Mouse (Mus musculus): ENCODE measurements around the gene BC030870.

BC030870 gene

DNA sequence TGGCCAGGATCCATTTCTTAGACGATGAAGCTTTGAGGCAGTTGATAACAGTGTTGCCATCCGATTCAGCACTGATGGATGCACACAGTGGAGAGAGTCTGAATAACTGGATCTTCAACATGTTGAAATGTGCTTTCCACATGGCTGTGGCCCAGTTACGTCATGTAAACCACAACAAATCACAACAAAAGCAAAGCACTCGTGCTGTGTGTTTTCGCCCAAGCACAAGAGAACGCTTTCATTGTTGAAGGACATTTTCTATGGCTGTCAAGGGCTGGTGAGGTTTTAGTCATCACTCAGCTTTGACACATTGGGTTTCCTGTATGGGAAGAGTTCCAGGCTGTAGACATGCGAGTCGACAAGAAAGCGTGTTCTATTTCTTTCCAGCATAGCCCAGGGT, 48.6 kb downstream of the BC030870 start:
- no peak for DNase-seq (ENCODE audit: low read depth, low spot score)

DNA sequence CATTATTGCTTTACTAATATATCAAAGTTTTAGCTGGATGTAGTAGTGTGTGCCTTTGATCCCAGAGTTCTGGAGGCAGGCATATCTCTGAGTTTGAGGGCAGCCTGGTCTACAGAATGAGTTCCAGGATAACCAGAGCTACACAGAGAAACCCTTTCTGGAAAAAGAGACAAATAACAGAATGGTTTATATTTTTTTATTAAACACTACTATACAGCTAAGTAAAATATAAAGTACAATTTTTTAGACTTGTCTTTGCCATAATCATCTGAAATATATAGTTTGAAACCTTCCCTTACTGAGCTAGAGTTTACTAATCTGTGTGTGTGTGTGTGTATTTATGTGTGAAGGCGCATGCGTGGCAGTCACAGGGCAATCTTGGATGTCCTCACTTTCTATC, 54.6 kb downstream of the BC030870 start, which contains the start of gene Gm10663:
TSS of gene Gm10663 (plus strand) at position 301 of the 400 bp plus-strand sequence.
- DNase-seq (ENCODE audit: low read depth, low spot score): no peak

DNA sequence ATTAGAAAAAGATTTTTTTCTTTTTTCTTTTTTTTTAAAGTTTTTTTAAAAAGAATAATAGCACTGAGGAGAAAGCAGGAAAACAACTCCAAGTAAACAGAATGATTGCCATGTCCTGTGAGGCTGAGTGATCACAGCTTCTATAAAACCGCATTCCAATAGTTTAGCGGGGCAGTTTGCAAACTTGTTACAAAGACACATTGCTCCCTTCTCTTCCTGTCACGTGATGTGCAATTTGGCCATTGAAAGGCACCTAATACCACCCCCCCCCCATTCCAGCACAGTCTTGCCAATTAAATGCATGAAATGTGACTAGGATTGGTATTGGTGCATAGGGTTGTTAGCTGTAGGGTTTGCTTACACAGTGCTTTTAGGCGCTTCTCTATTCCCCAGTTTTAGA, 58.4 kb downstream of the BC030870 start:
- no peak for DNase-seq (ENCODE audit: low read depth, low spot score)

- DNase-seq (ENCODE audit: low read depth, low spot score): no peak
These were observed 60.9 kb downstream of the BC030870 start for GRCm38 (mm10) chr8:65068473-65068819.

GRCm38 (mm10) chr8:65067694-65068472, 61.5 kb downstream of the BC030870 start:
- no peak for DNase-seq (ENCODE audit: low read depth, low spot score)

- no peak for DNase-seq (ENCODE audit: low read depth, low spot score)
These were observed 62.3 kb downstream of the BC030870 start for GRCm38 (mm10) chr8:65067031-65067430.

DNA sequence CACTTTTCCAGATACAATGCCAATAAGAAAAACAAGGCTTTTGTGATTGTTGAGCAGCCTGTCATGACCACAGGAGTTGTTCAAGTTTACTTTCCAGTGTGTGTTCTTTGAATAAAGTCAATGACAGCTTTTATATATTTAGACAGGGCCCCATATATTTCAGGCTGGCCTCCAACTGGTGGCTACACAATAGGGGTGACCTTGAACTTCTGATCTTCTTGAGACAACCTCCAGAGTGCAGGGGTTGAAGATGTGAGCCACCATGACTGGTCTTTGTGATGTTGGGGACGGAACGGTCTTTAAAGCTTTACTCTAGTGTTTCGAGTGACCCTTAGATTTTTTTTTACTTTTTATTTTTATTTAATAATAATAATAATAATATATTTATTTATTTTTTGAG, 63.7 kb downstream of the BC030870 start:
- DNase-seq (ENCODE audit: low read depth, low spot score): no peak

DNA sequence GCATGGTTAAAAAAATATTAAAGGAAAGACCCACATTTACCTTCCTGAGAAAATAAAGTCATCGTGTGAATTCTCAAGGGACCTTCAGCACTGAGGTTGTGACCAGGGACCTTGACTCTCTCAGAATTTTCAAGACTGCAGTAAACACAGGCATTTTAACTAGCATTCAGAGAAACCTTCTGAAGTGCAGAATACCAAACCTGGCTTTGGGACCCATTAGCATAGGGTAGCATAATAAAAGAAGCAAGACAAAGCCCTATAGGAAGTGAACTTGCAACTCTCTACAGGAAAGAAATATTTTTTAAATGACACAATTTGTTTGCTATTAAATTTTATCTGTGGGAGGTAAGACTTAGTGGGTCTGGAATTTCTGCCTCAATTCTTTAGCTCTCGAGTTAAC, 65.3 kb downstream of the BC030870 start:
- no peak for DNase-seq (ENCODE audit: low read depth, low spot score)

- no peak for DNase-seq (ENCODE audit: low read depth, low spot score)
These were observed 67.2 kb downstream of the BC030870 start for GRCm38 (mm10) chr8:65062195-65062594.

GRCm38 (mm10) chr8:65056722-65057121, 72.6 kb downstream of the BC030870 start:
- no peak for DNase-seq (ENCODE audit: low read depth, low spot score)

DNA sequence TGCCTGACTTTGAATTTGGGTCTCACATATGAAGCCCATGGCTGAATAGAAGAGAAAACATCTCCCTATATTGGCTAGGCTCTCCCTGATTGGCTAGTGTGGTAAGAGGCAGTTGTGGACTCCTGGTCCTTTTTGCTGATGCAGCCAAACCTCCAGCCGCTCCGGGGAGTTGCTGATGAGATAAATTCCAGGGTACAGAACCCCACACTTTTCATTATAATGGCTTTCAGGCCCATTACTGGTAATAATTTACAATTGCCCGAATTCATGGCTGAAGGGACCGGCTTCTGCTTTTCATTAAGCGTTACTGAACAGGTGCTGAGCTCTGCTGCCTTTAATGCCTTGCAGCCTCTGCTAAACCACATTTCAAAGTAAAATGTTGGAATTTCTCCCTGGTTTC, 75.4 kb downstream of the BC030870 start:
- no peak for DNase-seq (ENCODE audit: low read depth, low spot score)

DNA sequence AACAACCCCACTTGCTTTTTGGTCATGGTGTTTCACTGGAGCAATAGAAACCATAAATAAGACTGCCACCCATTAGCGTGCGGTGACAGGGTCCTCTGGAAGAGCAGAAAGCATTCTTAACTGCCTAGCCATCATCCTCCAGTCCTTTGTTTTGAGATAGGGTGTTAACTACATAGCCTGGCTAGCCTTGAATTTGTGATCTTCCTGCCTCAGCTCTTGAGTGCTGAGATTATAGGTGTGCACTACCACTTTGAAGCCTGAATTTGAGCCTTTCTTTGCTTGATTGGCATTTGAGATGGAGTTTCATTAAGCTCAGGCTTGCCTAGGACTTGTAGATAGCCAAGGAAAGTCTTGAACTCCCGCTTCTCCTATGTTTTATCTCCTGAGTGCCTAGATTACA, 75.8 kb downstream of the BC030870 start:
- DNase-seq (ENCODE audit: low read depth, low spot score): no peak

DNA sequence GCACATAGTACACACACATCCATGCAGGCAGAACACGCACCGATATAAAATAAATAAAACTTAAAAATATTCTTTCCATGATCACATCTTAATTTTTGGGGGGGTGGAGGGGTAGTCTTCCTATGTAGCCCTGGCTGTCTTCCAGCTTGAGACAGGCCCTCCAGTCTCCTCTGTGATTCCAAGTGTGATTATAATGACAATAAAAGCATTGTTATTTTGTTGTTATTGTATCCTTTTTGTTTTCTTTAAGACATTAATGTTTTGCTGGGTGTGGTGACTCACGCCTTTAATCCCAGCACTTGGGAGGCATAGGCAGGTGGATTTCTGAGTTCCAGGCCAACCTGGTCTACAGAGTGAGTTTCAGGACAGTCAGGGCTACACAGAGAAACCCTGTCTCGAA, 81.6 kb downstream of the BC030870 start:
- no peak for DNase-seq (ENCODE audit: low read depth, low spot score)

GRCm38 (mm10) chr8:65047193-65047592, 82.2 kb downstream of the BC030870 start:
- no peak for DNase-seq (ENCODE audit: low read depth, low spot score)

GRCm38 (mm10) chr8:65046565-65046964, 82.8 kb downstream of the BC030870 start:
- DNase-seq (ENCODE audit: low read depth, low spot score): peak; percentile 77

DNA sequence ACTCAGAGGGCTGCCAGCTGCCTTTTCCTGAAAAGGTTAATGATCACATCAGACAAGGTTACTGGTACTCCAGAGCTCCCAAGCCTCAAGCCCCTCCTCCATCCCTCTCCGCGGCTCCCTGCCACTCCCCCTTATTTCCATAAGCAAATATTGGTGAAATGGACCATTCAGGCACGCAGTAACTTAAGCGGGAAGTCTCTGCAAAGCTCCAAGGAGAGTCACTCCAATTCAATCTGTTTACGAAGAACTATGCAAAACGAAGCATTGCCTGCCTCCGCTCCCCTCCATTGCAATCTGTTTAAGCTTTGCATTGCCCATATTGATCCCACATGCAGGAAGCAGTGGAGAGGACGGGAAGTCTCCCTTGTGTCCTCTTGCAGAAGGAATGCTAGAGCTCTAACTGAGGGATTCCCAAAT, 92.2 kb downstream of the BC030870 start, which contains the start of gene Apela:
TSS of gene Apela (minus strand) at position 220 of the 417 bp plus-strand sequence.
- DNase-seq (ENCODE audit: low read depth, low spot score): no peak

Measured in WW6 (cell line).